Mouse (Mus musculus): Measurements from ENCODE around the gene Nfasc.

The Nfasc gene

DNA sequence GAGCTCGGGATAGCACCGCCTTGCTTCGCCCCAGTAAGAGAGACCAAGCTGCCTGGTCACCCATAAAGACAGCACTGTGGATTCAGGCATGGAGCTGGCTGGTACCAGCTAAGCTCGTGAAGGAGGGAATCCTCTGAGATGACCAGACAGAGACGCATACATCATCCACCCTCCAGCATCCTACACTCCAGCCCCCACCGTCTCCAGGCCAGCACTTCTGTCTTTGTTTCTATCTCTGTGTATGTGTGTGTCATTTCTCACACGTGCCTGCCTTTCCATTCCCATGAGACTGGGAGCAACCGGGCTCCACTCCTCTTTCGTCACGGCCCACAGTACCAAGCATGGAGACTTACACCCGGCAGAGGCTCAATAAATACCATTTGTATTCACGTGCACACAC is 9.3 kb downstream of the Nfasc start:
- DNase-seq, result no peak

DNA sequence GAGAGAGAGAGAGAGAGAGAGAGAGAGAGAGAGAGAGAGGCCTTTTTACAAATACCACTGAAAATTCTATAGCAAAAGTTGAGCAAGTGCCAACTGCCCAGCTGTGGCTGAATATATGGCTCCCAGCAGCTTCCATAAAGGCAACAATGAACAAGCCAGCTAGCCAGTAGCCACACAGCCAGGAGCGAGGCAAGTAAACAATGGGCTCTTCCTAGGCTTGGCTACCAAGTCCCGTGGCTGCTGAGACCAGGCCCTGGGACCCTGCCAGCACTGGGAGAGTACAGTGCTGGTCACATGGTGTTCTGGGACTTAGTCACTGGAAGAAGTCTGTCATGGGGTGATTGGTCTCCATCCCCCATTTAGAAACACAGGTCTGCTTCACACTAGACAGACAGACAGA is 14.0 kb downstream of the Nfasc start:
- no peak for DNase-seq

DNA sequence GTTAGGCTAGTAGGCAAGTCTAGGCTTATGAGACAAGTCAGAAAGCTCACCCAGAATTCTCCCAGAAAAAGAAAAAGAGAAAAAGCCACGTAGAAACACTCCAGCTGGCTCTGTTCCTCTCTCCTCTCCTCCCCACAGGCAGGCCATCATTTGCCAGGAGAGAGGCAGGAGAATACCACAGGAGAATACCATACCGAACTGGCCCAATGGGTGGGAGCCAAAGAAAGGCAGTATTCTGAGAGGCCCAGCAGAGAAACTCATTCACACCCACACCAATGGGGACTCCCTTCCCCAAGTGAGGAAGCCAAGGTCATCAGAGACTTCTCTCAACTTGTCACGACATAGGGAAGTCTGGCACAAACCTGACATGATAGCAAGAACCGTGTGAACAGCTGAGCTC is 19.2 kb downstream of the Nfasc start:
- DNase-seq, result no peak

DNA sequence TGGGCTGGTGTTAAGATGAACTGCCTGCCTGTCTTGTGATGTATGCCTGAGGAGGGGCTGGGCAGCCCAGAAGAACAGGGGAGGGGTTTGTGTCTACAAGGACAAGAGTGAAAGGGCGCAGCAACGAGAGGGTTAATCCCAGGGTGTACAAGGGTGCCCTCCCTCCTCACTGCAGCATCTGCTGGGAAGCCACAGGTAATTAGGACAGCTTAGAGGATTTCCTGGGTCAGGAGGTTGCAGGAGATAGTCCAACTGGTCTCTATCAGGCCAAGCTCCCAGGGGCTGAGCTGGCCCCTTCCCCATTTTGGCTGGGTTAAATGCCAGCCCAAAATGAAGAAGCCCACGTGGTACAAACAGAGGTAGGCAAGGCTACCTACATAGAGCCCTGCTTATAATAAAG is 20.3 kb downstream of the Nfasc start:
- DNase-seq, result no peak

DNA sequence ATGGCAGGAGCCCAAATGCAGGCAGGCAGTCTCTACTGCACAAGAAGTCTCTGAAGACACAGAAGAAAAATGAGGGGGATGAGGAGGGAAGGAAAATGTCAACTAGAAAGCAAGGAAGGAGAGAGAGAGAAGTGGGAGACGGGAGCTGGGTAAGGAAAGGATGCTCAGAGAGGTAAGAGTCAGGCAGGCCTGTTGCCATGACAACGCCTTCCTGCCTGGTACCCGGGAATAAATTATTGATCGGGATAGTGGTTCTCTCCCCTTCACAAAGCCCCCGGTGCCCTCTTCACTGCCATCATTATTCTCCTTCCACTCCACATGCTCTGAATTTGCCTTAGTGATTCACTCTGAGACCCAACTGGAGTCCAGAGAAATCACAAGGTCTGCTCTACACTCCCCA is 23.4 kb downstream of the Nfasc start:
- no peak for DNase-seq

DNA sequence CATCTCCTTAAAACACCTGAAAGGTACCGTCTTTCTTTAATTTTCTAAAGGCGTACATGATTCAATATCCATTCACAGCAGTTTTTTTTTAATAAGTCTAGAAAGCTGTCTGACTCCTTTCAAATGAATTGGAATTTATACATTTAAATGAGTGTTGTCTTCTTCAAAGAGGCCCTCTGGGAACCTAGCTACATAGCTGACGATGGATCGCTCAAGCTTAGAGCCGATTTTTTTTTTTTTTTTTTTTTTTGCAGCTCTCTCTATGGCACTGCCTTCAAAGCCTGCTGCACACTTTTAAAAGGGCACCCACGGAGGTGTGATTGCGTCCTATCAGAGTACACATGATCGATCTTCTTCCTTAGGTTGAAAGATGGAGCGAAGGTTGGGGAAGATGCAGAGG is 26.6 kb downstream of the Nfasc start:
- DNase-seq, result no peak

DNA sequence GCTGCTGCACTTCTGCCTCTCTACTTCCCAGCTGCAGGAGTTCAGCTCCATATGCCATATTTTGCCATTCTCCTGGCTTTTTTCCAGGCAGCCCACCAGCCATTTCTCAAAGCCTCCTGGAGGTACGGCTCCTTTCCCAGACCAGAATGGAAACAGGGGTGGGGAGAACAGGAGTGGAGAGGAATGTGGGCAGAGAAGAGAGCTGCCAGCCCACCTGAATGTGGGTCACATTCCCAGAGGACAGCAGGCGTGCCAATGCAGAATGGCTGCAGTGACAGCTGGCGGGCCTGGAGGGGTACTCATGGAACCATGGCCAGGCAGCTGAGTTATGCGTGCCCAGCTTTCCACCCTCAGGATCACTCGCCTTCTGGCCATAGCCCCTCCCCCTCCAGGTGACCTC is 32.2 kb downstream of the Nfasc start:
- DNase-seq, result no peak

DNA sequence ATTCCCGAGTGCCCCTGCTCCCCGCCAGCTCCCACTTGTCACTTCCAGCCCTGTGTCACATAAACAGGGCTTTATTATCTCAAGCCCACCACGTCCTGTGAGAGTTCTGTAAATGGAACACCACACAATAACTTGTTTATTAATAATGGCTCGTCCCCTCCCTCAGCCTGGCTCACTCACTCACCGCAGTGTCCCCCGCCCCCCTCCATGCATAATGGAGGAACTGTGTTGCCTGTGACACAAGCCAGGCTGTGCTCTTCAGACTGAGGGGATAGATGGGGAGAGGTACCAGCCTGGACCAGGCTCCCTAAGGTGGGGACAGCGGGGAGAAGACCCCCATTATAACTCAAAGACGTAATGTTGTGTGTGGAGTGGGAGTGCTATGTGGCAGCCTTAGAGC is 34.3 kb downstream of the Nfasc start:
- DNase-seq, result no peak

DNA sequence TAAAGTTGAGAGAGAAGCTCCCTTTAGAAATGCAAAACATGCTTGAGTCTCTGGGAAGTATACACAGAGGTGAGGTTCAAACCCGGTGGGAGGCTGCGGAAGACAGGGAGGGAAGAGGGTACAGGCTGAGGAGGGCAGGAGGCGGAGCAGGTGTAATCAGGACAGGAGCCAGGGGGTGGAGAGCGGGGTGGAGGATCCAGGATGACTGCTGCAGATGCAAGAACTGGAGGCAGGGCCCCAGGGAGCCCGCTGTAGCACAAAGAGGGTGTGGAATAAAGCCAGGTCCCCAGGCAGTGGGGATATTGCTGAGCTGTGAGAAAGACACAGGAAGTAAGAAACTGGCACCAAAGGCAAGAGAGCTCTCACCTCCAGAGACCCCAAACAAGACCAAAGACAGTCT is 38.1 kb downstream of the Nfasc start:
- no peak for DNase-seq

DNA sequence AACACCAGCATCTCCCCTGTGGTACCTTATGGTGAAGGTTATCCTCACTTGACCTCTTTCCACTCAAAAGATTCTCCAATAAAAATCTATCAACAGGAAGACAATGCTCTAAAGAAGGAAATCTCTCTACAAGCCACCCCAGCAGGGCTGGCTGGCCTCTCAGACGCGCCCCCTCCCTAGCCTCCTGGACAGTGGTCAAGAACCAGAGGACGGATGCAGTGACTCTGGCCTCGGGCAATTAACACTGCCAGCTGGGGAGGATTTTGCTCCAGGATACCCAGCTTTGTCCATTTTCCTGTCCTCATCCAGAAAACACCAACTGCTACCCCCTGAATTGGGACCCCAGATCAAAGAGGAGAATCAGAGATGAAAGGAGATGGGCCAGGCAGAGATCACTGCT is 44.7 kb downstream of the Nfasc start:
- no peak for DNase-seq

DNA sequence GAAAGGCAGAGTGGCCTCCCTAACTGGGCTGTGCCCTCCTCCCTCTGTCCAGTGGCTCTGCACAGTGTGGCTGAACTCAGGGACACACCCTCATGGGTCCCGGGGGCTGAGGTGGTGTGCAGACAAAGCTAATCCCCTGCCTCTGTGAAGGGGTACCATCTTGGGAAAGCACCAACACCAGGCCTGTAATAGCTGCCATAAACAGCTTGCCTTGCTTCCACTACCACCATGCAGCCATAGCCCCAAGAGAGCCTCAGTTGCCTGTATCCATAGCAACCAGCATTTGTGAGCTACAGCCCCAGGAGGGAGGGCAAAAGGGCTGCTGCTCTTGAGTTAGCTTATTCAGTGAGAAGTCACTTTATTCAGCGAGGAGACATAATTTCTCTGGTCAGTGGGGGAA is 45.4 kb downstream of the Nfasc start:
- DNase-seq, result no peak

DNA sequence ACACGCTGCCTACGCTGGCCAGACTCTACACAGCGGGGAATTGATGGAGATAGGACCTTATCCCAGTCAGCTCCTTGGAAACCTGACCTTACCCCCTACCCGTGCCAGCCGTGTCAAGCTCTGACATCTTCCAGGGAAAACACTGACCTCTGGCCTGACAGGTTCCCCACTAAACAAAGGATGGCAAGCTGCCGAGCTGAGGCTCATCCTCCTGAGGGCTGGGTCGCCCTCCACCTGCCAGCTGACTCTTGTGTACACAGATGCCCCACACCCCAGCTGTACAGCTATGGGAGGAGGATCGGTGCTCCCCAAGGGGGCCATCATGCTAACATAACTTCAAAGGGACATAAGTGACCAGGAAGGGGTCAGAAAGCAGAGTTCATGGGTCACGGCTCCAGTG is 47.6 kb downstream of the Nfasc start:
- DNase-seq, result no peak

DNA sequence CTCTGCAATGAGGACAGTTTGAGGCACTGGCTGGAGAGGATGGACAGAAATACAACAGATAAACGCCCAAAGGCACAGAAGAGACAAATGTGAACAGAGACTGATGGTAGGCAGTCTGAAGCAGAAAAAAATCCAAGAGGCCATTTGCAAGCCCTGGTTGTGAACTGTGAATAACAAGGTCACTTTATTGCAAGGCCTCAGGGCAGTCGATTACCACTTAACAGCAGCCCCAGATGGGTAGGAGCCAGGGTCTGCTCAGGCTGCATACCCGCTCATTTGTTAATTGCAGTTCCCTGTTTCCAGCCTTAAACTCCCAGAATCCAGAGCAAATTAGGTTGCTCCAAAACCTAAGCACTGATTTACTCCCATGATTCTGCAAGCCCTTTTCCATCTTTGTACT is 52.4 kb downstream of the Nfasc start:
- no peak for DNase-seq

DNA sequence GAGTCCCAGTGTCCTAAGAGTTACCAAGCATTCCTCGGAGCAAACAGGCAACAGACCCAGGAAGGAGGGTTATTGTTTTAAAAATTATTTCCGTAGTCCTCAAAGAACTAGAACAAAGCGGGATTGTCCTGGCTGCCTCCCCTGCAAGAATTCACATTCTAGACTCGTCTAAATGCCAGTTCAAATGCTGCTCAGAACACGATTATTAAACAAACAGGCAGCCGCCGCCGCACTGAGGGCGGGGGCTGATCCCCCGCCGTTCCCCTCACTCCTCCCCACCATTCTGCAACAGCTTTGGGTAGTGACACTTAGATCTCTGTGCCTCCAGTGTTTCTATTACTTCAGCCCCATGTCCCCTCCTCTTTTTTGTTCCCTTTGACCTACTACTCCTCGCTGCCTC is 62.7 kb downstream of the Nfasc start:
- no peak for DNase-seq

DNA sequence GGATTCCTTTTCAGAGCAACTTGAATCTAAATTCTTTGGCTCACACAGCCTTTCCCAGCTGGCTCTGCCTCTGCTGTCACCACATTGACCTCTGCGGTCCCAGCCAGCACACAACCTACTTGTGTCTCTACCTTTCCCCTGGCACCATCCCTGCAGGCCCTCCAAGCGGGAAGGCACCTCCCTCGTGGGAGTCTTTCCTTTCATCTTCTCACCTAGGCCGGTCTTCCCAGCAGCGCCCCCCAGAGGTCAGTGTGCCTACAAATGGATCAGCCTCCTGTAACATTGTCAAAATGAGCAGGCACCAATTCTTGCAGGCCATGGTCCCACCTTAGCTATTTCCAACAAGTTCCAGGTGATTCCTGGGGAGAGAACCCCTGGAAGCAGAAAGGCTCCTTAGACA is 63.5 kb downstream of the Nfasc start:
- no peak for DNase-seq

DNA sequence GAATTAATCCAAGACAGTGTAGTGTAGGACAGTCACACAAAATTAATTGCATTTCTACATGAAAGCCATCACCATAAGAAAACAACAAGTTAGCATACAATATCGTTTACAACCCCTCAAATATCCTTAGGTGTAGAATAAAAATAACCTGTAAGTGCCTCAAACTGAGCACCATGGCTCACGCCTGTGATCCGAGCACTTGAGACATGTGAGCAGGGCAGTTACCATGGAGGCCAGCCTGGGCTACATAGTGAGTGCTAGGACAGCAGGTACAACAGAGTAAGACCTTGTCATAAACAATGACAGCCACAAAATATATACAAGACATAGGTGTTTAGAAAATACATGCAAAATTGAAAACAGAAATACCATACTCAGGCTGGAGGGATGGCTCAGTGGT is 68.9 kb downstream of the Nfasc start:
- DNase-seq, result no peak

DNA sequence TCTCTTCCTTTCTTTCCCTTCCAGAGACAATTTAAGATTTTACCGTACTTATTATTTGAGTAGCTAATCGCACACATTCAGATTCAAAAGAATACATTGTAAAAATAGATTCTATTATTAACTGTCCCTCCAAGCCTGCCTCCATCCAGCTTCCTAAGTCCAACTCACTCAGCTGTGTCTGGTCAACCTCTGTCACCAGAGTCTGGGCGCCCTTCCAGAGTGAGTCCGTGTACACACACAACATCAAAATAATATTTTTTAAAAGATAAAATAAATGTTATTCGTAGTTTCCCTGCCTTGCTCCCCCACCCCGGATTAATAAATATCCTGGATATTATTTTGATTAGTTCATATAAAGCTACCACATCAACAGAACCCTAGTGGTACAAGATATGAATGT is 72.4 kb downstream of the Nfasc start:
- peak; percentile 38 for DNase-seq

DNA sequence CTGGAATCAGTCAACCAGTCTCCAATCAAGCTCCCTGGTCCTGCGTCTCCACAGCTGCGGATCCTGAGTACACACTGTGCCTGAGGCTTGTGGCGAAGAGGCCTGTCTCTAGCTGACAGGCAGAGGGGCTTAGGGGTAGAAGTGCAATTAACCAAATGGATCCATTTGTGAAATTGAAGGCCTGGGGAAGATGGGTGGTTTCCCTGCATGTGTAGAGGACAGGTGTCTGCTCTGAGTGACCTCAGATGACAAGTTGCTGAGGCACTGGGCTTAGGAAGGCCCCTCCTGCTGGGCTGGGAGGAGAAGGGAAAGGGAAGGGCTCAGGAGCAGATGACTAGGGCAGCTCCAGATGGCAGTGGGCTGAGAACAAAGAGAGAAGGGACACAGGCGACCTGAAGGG is 81.2 kb downstream of the Nfasc start:
- DNase-seq, result no peak

DNA sequence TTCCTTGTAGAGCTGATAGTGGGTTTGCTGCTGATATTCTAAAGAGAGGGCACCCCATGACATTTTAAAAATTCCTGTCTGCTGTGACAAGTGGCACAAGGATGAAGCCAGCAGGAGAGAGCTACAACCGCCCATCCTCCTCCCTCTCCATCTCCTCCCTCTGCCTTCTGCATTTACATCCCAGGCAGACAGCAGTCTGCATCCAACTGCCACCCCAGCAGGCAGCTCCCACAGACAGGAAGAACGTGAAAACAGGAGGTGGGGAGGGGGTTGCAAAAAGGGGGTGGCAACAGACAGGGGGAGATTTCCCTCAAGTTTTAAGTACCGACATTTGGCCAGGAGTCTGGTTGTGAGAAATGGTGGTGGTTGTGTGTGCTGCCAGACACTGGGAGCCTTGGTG is 82.0 kb downstream of the Nfasc start:
- no peak for DNase-seq

DNA sequence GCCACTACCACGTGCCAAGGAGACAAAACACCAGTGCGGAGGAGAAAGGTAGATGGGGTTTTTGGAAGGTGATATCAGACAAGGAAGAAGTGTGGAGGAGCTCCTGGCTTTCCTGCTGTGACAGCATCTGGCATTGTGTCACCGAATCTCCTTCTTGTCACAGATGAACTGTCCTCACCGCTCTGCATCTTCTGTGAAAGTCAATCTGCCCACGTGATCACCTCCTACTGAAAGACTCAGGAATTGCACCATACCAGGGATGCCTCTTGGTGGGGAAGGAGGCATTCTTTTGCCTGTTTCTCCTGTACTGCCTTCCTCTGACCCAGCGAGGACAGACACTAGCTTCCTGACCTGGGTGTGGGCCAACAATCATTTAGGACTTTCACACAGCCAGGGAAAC is 86.0 kb downstream of the Nfasc start:
- no peak for DNase-seq

DNA sequence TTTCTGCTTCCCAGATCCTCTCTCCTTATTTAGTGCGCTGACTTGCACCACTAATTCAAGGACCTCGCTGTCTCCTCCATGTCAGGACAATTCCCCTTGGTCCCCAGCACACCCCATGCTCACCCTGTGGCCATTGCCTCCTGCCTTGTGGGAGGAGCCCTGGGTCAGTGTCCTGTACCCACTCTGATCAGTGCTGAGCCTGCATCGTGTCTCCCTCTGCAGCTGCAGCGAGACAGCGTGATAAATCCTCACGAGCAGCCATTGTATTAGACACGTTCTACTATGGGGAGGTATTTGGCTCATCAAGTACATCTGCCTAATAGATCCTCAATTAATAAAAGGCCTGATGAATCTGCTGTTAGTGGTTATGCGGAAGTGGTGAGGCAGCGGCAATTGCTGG is 86.8 kb downstream of the Nfasc start:
- no peak for DNase-seq

DNA sequence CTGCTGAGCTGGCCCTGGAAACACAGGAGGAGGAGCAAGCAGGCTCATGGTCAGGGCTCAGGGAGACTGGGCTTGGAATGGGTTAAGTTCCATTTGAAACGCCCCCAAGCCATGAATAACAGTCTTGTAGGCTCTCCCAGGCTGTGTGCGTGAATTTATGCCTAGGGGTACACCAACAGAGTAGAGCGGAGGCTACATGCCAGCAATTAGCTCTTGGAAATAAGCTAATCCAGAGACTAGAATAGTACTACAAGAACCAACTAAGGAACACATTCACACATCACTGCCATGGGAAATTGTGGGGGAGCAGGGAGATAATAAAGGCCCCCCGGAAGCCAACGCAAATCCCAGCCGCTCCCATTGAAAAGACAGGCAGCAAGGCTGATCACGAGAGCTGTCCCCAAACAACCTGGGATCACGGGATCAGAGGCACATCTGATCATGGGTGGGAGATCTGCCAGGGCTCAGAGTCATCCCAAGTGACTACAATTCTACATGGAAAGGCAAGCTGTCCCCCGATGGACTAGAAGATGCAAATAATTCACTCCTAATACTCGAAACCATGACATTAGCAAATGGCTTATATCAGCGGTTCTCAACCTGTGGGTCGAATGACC is 87.6 kb downstream of the Nfasc start:
- DNase-seq, result no peak

DNA sequence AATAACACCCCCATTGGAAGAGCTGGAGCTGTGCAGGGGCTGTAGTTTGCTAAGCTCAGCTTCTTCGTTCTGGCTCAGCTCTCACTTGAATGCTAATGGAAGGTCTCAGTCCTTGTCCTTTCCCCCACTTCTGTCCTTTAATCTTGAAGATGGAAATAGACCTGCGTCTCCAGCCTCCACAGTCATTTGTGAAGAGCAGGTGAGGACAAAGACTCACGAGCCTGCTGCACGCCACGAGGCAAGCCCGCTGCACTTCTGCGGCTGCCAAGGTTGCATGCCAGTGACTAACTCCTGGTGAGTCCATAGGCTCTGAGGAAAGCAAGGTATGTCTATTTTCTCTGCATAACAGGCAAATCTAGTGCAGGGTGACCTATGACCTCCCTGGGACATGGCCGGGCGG is 88.4 kb downstream of the Nfasc start:
- no peak for DNase-seq

DNA sequence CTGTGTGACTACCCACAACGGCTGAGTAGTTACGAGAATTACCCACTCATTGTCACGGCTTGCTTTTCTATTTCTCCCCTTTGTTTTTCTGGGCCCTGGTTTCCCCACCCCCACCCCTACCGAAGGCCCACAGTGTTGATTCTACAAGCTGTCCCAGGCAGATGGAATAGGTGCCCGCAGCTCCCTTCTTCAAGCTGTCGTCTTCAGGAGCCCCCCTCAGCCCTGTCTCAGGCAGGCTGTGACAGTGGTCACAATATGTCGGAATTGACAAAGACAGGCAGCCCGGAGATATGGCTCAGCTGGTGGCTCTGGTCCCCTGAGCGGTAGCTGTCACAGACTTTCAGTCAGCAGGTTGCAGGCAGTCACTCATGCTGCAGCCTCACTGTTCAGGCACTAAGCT is 90.9 kb downstream of the Nfasc start:
- no peak for DNase-seq

DNA sequence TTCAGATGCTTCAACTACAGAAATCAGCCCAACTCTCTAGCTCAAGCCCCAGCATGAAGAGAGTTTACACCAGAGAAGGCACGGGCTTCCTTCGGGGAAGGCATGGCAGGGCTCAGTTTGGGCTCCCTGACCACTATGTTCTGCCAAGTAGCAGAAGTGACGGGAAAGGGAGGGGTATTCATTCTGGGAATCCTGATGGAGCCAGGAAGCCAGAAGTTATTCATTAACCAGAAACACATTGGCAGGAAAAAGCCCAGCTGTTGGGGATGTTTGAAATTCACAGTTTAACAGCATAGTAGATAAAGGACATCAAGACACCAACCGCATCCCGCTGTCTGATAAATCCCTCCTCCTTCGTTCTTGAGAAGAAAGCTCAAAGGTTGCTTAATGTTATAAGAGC is 93.6 kb downstream of the Nfasc start:
- DNase-seq, result peak; percentile 28

All from kidney, adult 18-20 months (tissue).